Mouse (Mus musculus): ENCODE measurements around the gene Bcat1. TPM values are rescaled to one million over a fixed set of nuclear protein-coding genes. Genes with fewer than 3 reads are reported as not detected.

Gene Bcat1
- polyA plus RNA-seq, 1 experiment from 2014 or later: 101 TPM

- H3K9me3 ChIP-seq: no peaks in the 10 kb centered on the region
- no peak overlapping the region for H3K4me2 ChIP-seq
- 95% methylated on average over 16 of the region's 16 CpGs for WGBS
- H3K27me3 ChIP-seq: no peaks in the 10 kb centered on the region
- H3K4me1 ChIP-seq (replicated peaks): no peaks in the 10 kb centered on the region; the same call in 1 of the 2 replicates
- H3K36me3 ChIP-seq: peaks cover 85% of the 10 kb centered on the region
- no peak for ATAC-seq (ENCODE audit: low FRiP score)
- no peak overlapping the region for H3K27ac ChIP-seq
- no peak overlapping the region for H3K9ac ChIP-seq
- H3K4me3 ChIP-seq: no peak overlapping the region
Measured at GRCm38 (mm10) chr6:145016639-145017038, 59.3 kb downstream of the Bcat1 start.

- no peaks in the 10 kb centered on the region for H3K27me3 ChIP-seq
- no peaks in the 10 kb centered on the region; the same call in 1 of the 2 replicates for H3K4me1 ChIP-seq (replicated peaks)
- no peak overlapping the region for H3K4me3 ChIP-seq
- peaks cover 82% of the 10 kb centered on the region for H3K36me3 ChIP-seq
- no peak overlapping the region for H3K9ac ChIP-seq
- H3K4me2 ChIP-seq: no peak overlapping the region
- H3K9me3 ChIP-seq: no peaks in the 10 kb centered on the region
- 100% methylated on average over 2 of the region's 2 CpGs for WGBS
- ATAC-seq (ENCODE audit: low FRiP score): no peak
- H3K27ac ChIP-seq: no peak overlapping the region
Measured at GRCm38 (mm10) chr6:145014944-145015343, 61.0 kb downstream of the Bcat1 start.

GRCm38 (mm10) chr6:145012699-145013098 lies 63.3 kb downstream of the Bcat1 start:
- 60% methylated on average over 8 of the region's 8 CpGs for WGBS
- H3K27me3 ChIP-seq: no peaks in the 10 kb centered on the region
- H3K9me3 ChIP-seq: no peaks in the 10 kb centered on the region
- no peak for ATAC-seq (ENCODE audit: low FRiP score)
- no peak overlapping the region for H3K27ac ChIP-seq
- no peak overlapping the region for H3K4me3 ChIP-seq
- H3K36me3 ChIP-seq: peaks cover 79% of the 10 kb centered on the region
- H3K4me2 ChIP-seq: no peak overlapping the region
- no peak overlapping the region for H3K9ac ChIP-seq
- no peaks in the 10 kb centered on the region; the same call in 1 of the 2 replicates for H3K4me1 ChIP-seq (replicated peaks)

DNA sequence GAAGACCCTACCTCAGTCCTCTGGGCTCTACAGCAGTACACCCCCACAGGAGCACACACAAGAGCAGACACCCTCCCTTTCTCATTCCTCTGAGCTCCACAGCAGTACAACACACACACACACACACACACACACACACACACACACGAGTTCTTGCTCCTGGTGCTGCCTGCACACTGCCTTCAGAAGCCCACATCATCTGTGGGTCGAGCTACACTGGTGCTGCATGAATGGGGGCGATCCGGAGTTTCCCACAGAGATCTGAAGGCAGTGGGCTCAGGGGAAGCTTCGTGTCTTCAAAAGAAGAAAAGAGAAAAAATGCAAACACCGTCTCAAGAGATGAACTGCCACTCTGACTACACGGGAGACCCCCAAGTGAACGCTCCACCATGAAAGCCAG lies 64.8 kb downstream of the Bcat1 start:
- Histone ChIP-seq H3K36me3 (peaks cover 79% of the 10 kb centered on the region), H3K9ac (no peak overlapping the region), H3K27me3 (no peaks in the 10 kb centered on the region), H3K4me2 (no peak overlapping the region), H3K4me1 (replicated peaks) (no peaks in the 10 kb centered on the region; the same call in 1 of the 2 replicates), H3K4me3 (no peak overlapping the region), H3K9me3 (no peaks in the 10 kb centered on the region), H3K27ac (no peak overlapping the region)
- 76% methylated on average over 8 of the region's 8 CpGs for WGBS
- 0 out of 2 replicates have a peak, but pooled peaks have one; percentile 37 for ATAC-seq (ENCODE audit: low FRiP score)

DNA sequence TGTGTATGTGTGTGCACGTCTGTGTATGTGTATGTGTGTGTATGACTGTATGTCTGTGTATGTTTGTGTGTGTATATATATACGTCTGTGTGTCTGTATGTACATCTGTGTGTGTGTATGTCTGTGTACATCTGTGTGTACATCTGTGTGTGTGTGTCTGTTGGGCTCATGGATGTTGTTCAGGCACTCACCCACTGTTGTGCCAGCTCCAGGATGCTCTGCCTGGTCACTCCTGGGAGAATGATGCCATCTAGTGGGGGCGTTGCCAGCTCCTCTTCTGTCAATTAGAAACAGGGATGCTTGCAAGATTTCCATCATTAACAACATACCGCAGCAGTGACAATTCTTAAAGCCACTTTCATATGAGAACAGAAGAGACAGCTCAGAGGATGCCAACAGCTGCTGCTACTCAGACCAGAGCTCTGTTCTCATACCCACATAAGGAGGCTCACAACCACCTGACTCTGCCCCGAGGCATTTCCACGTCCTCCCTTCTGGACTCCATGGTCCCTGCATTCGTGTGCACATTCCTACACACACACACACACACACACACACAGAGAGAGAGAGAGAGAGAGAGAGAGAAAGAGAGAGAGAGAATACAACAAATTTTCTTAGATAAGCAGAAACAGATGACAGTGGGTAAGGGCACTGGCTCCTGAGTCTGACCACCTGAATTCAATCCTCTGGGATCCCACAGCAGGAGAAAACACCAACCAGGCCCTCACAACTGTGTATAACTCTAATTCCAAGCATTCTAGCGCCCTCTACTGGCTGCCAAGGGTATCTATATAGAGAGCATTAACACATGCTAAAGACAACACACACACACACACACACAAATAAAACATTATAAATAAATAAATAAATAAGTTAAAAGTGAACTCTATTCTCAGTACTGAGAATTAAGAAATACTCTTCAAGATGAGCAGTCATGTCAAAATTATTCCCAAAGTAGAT lies 65.8 kb downstream of the Bcat1 start:
- no peak for ATAC-seq (ENCODE audit: low FRiP score)
- Histone ChIP-seq H3K27ac (no peak overlapping the region), H3K36me3 (peaks cover 69% of the 10 kb centered on the region), H3K4me1 (replicated peaks) (no peaks in the 10 kb centered on the region; the same call in 1 of the 2 replicates), H3K27me3 (no peaks in the 10 kb centered on the region), H3K4me2 (no peak overlapping the region), H3K9me3 (no peaks in the 10 kb centered on the region), H3K9ac (no peak overlapping the region), H3K4me3 (no peak overlapping the region)
- WGBS: 74% methylated on average over 8 of the region's 8 CpGs

DNA sequence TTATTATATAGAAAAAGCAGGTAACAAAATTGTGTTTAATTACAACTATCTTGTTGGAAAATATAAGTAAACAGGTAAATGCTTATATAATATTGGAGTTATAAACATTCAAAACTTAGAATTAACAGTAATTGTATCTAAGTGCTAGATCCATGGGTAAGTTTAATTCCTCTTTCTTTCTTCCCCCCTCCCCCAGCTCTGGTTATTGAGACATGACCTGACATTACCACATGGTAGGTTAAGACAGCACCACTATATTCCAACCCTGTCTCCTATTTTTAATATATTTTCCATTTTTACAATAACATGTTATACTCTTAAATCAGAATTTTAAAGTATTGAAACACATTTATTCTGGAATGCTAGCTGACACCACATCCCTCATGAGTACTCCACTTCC lies 72.5 kb downstream of the Bcat1 start:
- ATAC-seq (ENCODE audit: low FRiP score): no peak
- Histone ChIP-seq H3K4me3 (no peak overlapping the region), H3K4me2 (no peak overlapping the region), H3K9ac (no peak overlapping the region), H3K36me3 (peaks cover 55% of the 10 kb centered on the region), H3K9me3 (no peaks in the 10 kb centered on the region), H3K27ac (no peak overlapping the region), H3K27me3 (no peaks in the 10 kb centered on the region), H3K4me1 (replicated peaks) (no peaks in the 10 kb centered on the region)

GRCm38 (mm10) chr6:145002094-145002936 lies 73.7 kb downstream of the Bcat1 start:
- no peak overlapping the region for H3K27ac ChIP-seq
- H3K36me3 ChIP-seq: peaks cover 49% of the 10 kb centered on the region
- H3K4me2 ChIP-seq: no peak overlapping the region
- 83% methylated on average over 14 of the region's 14 CpGs for WGBS
- no peak overlapping the region for H3K4me3 ChIP-seq
- no peaks in the 10 kb centered on the region for H3K4me1 ChIP-seq (replicated peaks)
- H3K9me3 ChIP-seq: no peaks in the 10 kb centered on the region
- H3K27me3 ChIP-seq: no peaks in the 10 kb centered on the region
- H3K9ac ChIP-seq: no peak overlapping the region
- ATAC-seq (ENCODE audit: low FRiP score): no peak

GRCm38 (mm10) chr6:145001493-145001892 lies 74.5 kb downstream of the Bcat1 start:
- Histone ChIP-seq H3K4me1 (replicated peaks) (no peaks in the 10 kb centered on the region), H3K27ac (no peak overlapping the region), H3K4me2 (no peak overlapping the region), H3K36me3 (peaks cover 42% of the 10 kb centered on the region), H3K9me3 (no peaks in the 10 kb centered on the region), H3K27me3 (no peaks in the 10 kb centered on the region), H3K9ac (no peak overlapping the region), H3K4me3 (no peak overlapping the region)
- WGBS: 73% methylated on average over 6 of the region's 6 CpGs
- no peak for ATAC-seq (ENCODE audit: low FRiP score)

DNA sequence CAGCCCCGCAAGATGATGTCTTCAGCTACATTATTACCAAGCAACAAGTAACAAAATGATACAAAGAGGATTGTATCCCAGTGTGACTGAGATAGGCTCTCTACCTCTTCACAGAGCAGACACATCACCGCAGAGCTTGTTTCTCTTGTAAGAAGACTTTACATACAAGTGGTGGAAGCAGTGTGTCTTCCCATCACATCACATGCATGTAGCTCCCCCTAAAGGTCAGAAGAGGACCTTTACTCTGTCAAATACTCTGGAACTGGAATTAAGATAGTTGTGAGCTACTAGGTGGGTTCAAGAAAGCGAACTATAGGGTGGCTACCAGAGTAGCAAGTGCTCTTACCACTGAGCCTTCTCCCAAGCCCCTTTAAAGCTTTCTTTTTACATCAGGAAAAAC lies 78.8 kb downstream of the Bcat1 start:
- peaks cover 32% of the 10 kb centered on the region for H3K36me3 ChIP-seq
- H3K27me3 ChIP-seq: no peaks in the 10 kb centered on the region
- no peak overlapping the region for H3K4me2 ChIP-seq
- WGBS: 86% methylated on average over 3 of the region's 3 CpGs
- H3K27ac ChIP-seq: no peak overlapping the region
- H3K4me1 ChIP-seq (replicated peaks): no peaks in the 10 kb centered on the region
- no peaks in the 10 kb centered on the region for H3K9me3 ChIP-seq
- ATAC-seq (ENCODE audit: low FRiP score): no peak
- H3K4me3 ChIP-seq: no peak overlapping the region
- no peak overlapping the region for H3K9ac ChIP-seq

GRCm38 (mm10) chr6:144992111-144992510 lies 83.9 kb downstream of the Bcat1 start:
- 54% methylated on average over 3 of the region's 3 CpGs for WGBS
- ATAC-seq (ENCODE audit: low FRiP score): no peak
- Histone ChIP-seq H3K4me3 (no peak overlapping the region), H3K36me3 (peaks cover 2% of the 10 kb centered on the region), H3K9ac (no peak overlapping the region), H3K27me3 (no peaks in the 10 kb centered on the region), H3K27ac (no peak overlapping the region), H3K9me3 (no peaks in the 10 kb centered on the region), H3K4me2 (no peak overlapping the region), H3K4me1 (replicated peaks) (no peaks in the 10 kb centered on the region)

DNA sequence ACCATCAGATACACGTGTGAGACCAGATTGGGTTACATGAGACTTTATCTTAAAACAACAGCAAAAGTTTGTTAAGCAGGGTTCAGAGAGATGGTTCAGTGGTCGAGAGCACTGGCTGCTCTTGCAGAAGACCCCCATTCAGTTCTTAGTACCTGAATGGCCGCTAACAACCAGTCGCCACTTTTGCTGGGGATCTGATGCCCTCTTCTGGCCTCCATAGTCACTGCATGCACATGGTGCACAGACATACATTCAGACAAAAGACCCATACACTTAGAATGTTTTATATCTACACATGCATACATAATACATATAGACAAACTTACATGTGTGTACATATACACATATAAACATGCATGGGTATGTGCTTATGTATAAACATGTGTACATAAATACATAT lies 86.8 kb downstream of the Bcat1 start:
- no peaks in the 10 kb centered on the region for H3K4me1 ChIP-seq (replicated peaks)
- 86% methylated on average over 4 of the region's 4 CpGs for WGBS
- H3K4me2 ChIP-seq: no peak overlapping the region
- H3K4me3 ChIP-seq: no peak overlapping the region
- H3K36me3 ChIP-seq: no peaks in the 10 kb centered on the region; the same call in 1 of the 2 replicates
- H3K9ac ChIP-seq: no peak overlapping the region
- no peak for ATAC-seq (ENCODE audit: low FRiP score)
- H3K27ac ChIP-seq: no peak overlapping the region
- no peaks in the 10 kb centered on the region for H3K27me3 ChIP-seq
- H3K9me3 ChIP-seq: no peaks in the 10 kb centered on the region

- Histone ChIP-seq H3K9ac (no peak overlapping the region), H3K9me3 (no peaks in the 10 kb centered on the region), H3K36me3 (no peaks in the 10 kb centered on the region), H3K27ac (no peak overlapping the region), H3K4me3 (no peak overlapping the region), H3K4me2 (no peak overlapping the region), H3K27me3 (no peaks in the 10 kb centered on the region), H3K4me1 (replicated peaks) (no peaks in the 10 kb centered on the region)
- 88% methylated on average over 6 of the region's 6 CpGs for WGBS
- no peak for ATAC-seq (ENCODE audit: low FRiP score)
Measured at GRCm38 (mm10) chr6:144987676-144988075, 88.3 kb downstream of the Bcat1 start.
